ENCODE assay signal across 9 mouse cellular contexts in genomic region chr3:37420641-37421040, GRCm38 (mm10). TPM values are rescaled to one million over a fixed set of nuclear protein-coding genes. Genes with fewer than 3 reads are reported as not detected.
A peak's percentile ranks its signal among the peaks of the same experiment; 100 is the strongest.
DNase-seq lines count a peak whose midpoint lies in the region; ATAC-seq and TF ChIP-seq lines count a peak whose summit lies in the region.
"Had no signal": no experiment of that assay in that cellular context is flagged by ENCODE, and none has a peak within 500 bp of the region (broad histone marks: within the 10 kb centered on the region; RNA-seq: fewer than 3 reads in every experiment).

No protein-coding gene starts in this region.

- H3K4me3 ChIP-seq in cerebellum, adult 2 months (replicated peaks; ENCODE audit: insufficient read depth, low read depth, low read length) = peak overlapping the region; percentile 94
- H3K4me3 ChIP-seq in lung, embryonic 16.5 days (ENCODE audit: low read length) = peak overlapping the region; percentile 73
- H3K4me3 ChIP-seq in embryonic facial prominence, embryonic 10.5 days = peak overlapping the region; percentile 86
- peak overlapping the region; percentile 82 for H3K4me3 ChIP-seq in intestine, embryonic 15.5 days (replicated peaks)
- peak overlapping the region; percentile 95 for H3K4me3 ChIP-seq in midbrain, embryonic 14.5 days (replicated peaks; ENCODE audit: low read depth, low read length)

- peak overlapping the region; percentile 95 for H3K4me2 ChIP-seq in lung, embryonic 16.5 days (ENCODE audit: low read depth, low read length)
- H3K4me2 ChIP-seq in intestine, embryonic 15.5 days (replicated peaks) = peak overlapping the region; percentile 81
- peak overlapping the region; percentile 92 for H3K4me2 ChIP-seq in midbrain, embryonic 14.5 days (ENCODE audit: low read length)

- no peak for DNase-seq in cerebellum, adult 2 months
- DNase-seq in cerebellum, postnatal 25 days = no peak
- DNase-seq in lung, postnatal 10 days = no peak
- DNase-seq in embryonic facial prominence, embryonic 10.5 days (ENCODE audit: low spot score) = no peak
- peak; percentile 41 for DNase-seq in midbrain, embryonic 14.5 days

- no peak overlapping the region for H3K27ac ChIP-seq in cerebellum, adult 2 months (ENCODE audit: insufficient read depth, low read length)
- peak overlapping the region; percentile 82 for H3K27ac ChIP-seq in lung, embryonic 16.5 days (ENCODE audit: low read length)
- H3K27ac ChIP-seq in embryonic facial prominence, embryonic 10.5 days (replicated peaks) = peak overlapping the region; percentile 91
- peak overlapping the region; percentile 90 for H3K27ac ChIP-seq in intestine, embryonic 15.5 days
- H3K27ac ChIP-seq in midbrain, embryonic 14.5 days (replicated peaks; ENCODE audit: low read depth, low read length) = peak overlapping the region; percentile 73

- H3K36me3 ChIP-seq in lung, embryonic 16.5 days (ENCODE audit: control insufficient read depth, insufficient read depth, low read length) = no peaks in the 10 kb centered on the region
- peaks cover 23% of the 10 kb centered on the region for H3K36me3 ChIP-seq in embryonic facial prominence, embryonic 10.5 days (replicated peaks)
- 0 out of 2 replicates have a peak, but pooled peaks cover 2% of the 10 kb centered on the region for H3K36me3 ChIP-seq in intestine, embryonic 15.5 days
- H3K36me3 ChIP-seq in midbrain, embryonic 14.5 days (ENCODE audit: control insufficient read depth, insufficient read depth, low read length) = peaks cover 11% of the 10 kb centered on the region; the same call in 1 of the 2 replicates

- ATAC-seq in lung, embryonic 16.5 days (ENCODE audit: low read depth) = no peak
- ATAC-seq in intestine, embryonic 15.5 days = no peak
- ATAC-seq in midbrain, embryonic 14.5 days (ENCODE audit: low FRiP score, low TSS enrichment) = no peak
- ATAC-seq in activated CD4-positive, CD25-positive, alpha-beta regulatory T cell, adult 4 months = no peak

- peak overlapping the region; percentile 73 for H3K9ac ChIP-seq in lung, embryonic 16.5 days (ENCODE audit: low read length)
- peak overlapping the region; percentile 71 for H3K9ac ChIP-seq in intestine, embryonic 15.5 days
- peak overlapping the region; percentile 56 for H3K9ac ChIP-seq in midbrain, embryonic 14.5 days (replicated peaks; ENCODE audit: low read length)

- TF ChIP-seq POLR2A in cerebellum, adult 2 months (IDR thresholded peaks at IDR 0.05; ENCODE audit: borderline replicate concordance, insufficient read depth, low read length) = no peak

- no peak for TF ChIP-seq CTCF in cerebellum, adult 2 months (IDR thresholded peaks at IDR 0.05; ENCODE audit: borderline replicate concordance, insufficient read depth, low read depth, low read length)

- H3K9me3 ChIP-seq in lung, embryonic 16.5 days (ENCODE audit: control insufficient read depth, low read length) = no peaks in the 10 kb centered on the region
- no peaks in the 10 kb centered on the region for H3K9me3 ChIP-seq in embryonic facial prominence, embryonic 10.5 days
- H3K9me3 ChIP-seq in intestine, embryonic 15.5 days = no peaks in the 10 kb centered on the region
- no peaks in the 10 kb centered on the region for H3K9me3 ChIP-seq in midbrain, embryonic 14.5 days (ENCODE audit: control insufficient read depth, low read length)

- under 1% methylated on average over 24 of the region's 24 CpGs for WGBS in cerebellum, adult 2 months
- WGBS in lung, embryonic 16.5 days = under 1% methylated on average over 24 of the region's 24 CpGs
- WGBS in embryonic facial prominence, embryonic 10.5 days = under 1% methylated on average over 24 of the region's 24 CpGs
- WGBS in intestine, embryonic 15.5 days = 0% methylated on average over 24 of the region's 24 CpGs
- under 1% methylated on average over 24 of the region's 24 CpGs for WGBS in midbrain, embryonic 14.5 days

- H3K4me1 ChIP-seq in cerebellum, adult 2 months (ENCODE audit: control insufficient read depth, insufficient read depth, low read length) = peaks cover 2% of the 10 kb centered on the region; the same call in 1 of the 2 replicates
- peaks cover 15% of the 10 kb centered on the region for H3K4me1 ChIP-seq in lung, embryonic 16.5 days (replicated peaks; ENCODE audit: control insufficient read depth, insufficient read depth, low read length)
- H3K4me1 ChIP-seq in embryonic facial prominence, embryonic 10.5 days = peaks cover 22% of the 10 kb centered on the region
- H3K4me1 ChIP-seq in intestine, embryonic 15.5 days (replicated peaks) = peaks cover 8% of the 10 kb centered on the region; the same call in 1 of the 2 replicates
- H3K4me1 ChIP-seq in midbrain, embryonic 14.5 days (ENCODE audit: control insufficient read depth, insufficient read depth, low read length) = peaks cover 9% of the 10 kb centered on the region

- H3K27me3 ChIP-seq in cerebellum, adult 2 months (ENCODE audit: control insufficient read depth, insufficient read depth, low read length) = no peaks in the 10 kb centered on the region
- no peaks in the 10 kb centered on the region for H3K27me3 ChIP-seq in lung, embryonic 16.5 days (ENCODE audit: control insufficient read depth, insufficient read depth, low read depth, low read length)
- H3K27me3 ChIP-seq in embryonic facial prominence, embryonic 10.5 days (replicated peaks; ENCODE audit: low read depth, poor library complexity, severe bottlenecking) = no peaks in the 10 kb centered on the region
- H3K27me3 ChIP-seq in intestine, embryonic 15.5 days (replicated peaks) = no peaks in the 10 kb centered on the region
- no peaks in the 10 kb centered on the region for H3K27me3 ChIP-seq in midbrain, embryonic 14.5 days (ENCODE audit: control insufficient read depth, insufficient read depth, low read length)
- H3K27me3 ChIP-seq: Patski had no signal

RNA-seq across cellular contexts. Expression of gene Nudt6, which starts 0.6 kb away (rescaled TPM):
- 9.3 TPM in 2 replicates for polyA plus RNA-seq in cerebellum, adult 2 months (2012; rRNA removed)
- 5.1 and 5.2 TPM in 2 replicates for polyA plus RNA-seq in lung, embryonic 16.5 days (2015; fragmentation: Nextera tagmentation; extraction: Ambion mirVana)
- polyA plus RNA-seq in embryonic facial prominence, embryonic 10.5 days (2016; fragmentation: Nextera tagmentation; extraction: Ambion mirVana) = 3.6 and 4.2 TPM in 2 replicates
- polyA plus RNA-seq in intestine, embryonic 15.5 days (2015; fragmentation: Nextera tagmentation; extraction: Ambion mirVana) = 8.1 and 8.5 TPM in 2 replicates
- 5.2 and 8.1 TPM in 2 replicates for polyA plus RNA-seq in midbrain, embryonic 14.5 days (2014; fragmentation: Nextera tagmentation; extraction: Ambion mirVana)
- 10 to 100 TPM; 10.9 to 16.7 TPM for polyA plus RNA-seq in activated CD4-positive, CD25-positive, alpha-beta regulatory T cell, adult 4 months (2017; shearing (Covaris generic))

RNA-seq across cellular contexts. Expression of gene Spata5, which starts 0.9 kb away (rescaled TPM):
- 8.0 and 9.0 TPM in 2 replicates for polyA plus RNA-seq in cerebellum, adult 2 months (2012; rRNA removed)
- polyA plus RNA-seq in lung, embryonic 16.5 days (2015; fragmentation: Nextera tagmentation; extraction: Ambion mirVana) = 29.8 and 31.3 TPM in 2 replicates
- 49.8 and 51.7 TPM in 2 replicates for polyA plus RNA-seq in embryonic facial prominence, embryonic 10.5 days (2016; fragmentation: Nextera tagmentation; extraction: Ambion mirVana)
- 31.1 and 34.5 TPM in 2 replicates for polyA plus RNA-seq in intestine, embryonic 15.5 days (2015; fragmentation: Nextera tagmentation; extraction: Ambion mirVana)
- 30.7 and 38.3 TPM in 2 replicates for polyA plus RNA-seq in midbrain, embryonic 14.5 days (2014; fragmentation: Nextera tagmentation; extraction: Ambion mirVana)
- 10 to 100 TPM; 24.6 to 30.7 TPM for polyA plus RNA-seq in activated CD4-positive, CD25-positive, alpha-beta regulatory T cell, adult 4 months (2017; shearing (Covaris generic))
